Mouse (Mus musculus) lung, embryonic 14.5 days (tissue): ENCODE measurements around the gene Pxk. TPM values are rescaled to one million over a fixed set of nuclear protein-coding genes. Genes with fewer than 3 reads are reported as not detected.

Experiments
- ATAC-seq: fragments of 200-750 bp; cut with Nextera tagmentation; 2 replicates; pipeline ENCODE4 v1.8.0; 2017; ENCODE audit warnings: mild to moderate bottlenecking, moderate TSS enrichment, moderate library complexity; ENCODE audit not compliant: insufficient read depth
- DNase-seq: peaks from one replicate; pipeline ENCODE4 v3.0.0-alpha.2; 2015
- H3K27ac ChIP-seq: fragments of 300-500 bp; sonication (generic); 2 replicates; pipeline ENCODE4 v1.5.1; 2014; ENCODE audit warnings: low read depth, mild to moderate bottlenecking, moderate library complexity
- H3K27me3 ChIP-seq: fragments of 300-500 bp; sonication (generic); 2 replicates; pipeline ENCODE4 v1.6.1; 2014; ENCODE audit warnings: low read length, control low read depth; ENCODE audit not compliant: insufficient read depth
- H3K36me3 ChIP-seq: fragments of 300-500 bp; sonication (generic); 2 replicates; pipeline ENCODE4 v1.6.1; 2014; ENCODE audit warnings: control low read depth; ENCODE audit not compliant: insufficient read depth
- H3K4me1 ChIP-seq: fragments of 300-500 bp; sonication (generic); 2 replicates; pipeline ENCODE4 v1.6.1; 2014; ENCODE audit warnings: antibody characterized with exemption, control low read depth; ENCODE audit not compliant: insufficient read depth
- H3K4me2 ChIP-seq: fragments of 300-500 bp; sonication (generic); 2 replicates; pipeline ENCODE4 v1.6.1; 2014; ENCODE audit warnings: mild to moderate bottlenecking
- H3K4me3 ChIP-seq: fragments of 300-500 bp; sonication (generic); 2 replicates; pipeline ENCODE4 v1.5.1; 2014; ENCODE audit warnings: low read depth, low read length
- H3K9ac ChIP-seq: fragments of 300-500 bp; sonication (generic); 2 replicates; pipeline ENCODE4 v1.6.1; 2014
- H3K9me3 ChIP-seq: fragments of 300-500 bp; sonication (generic); 2 replicates; pipeline ENCODE4 v1.6.1; 2016; ENCODE audit warnings: low read depth, low read length, control low read depth
- CTCF ChIP-seq: IDR thresholded peaks from 2 replicates; pipeline ENCODE4 v1.5.1; 2016; ENCODE audit warnings: antibody characterized with exemption, low read depth
- WGBS: fragments of 180-500 bp; shearing (Covaris S2); extraction: QIAGEN DNeasy Blood & Tissue Kit; methylation state at CpG from one replicate; pipeline ENCODE4 v1.1.7; 2014; 5-methylcytosine and 5-hydroxymethylcytosine counted together
- polyA plus RNA-seq: library from polyadenylated mRNA; unstranded; fragments of >200 nt; fragmentation: Nextera tagmentation; extraction: Ambion mirVana; gene quantifications from 2 replicates; pipeline ENCODE4 v1.2.1, GENCODE M21; 2014

The Pxk gene
- polyA plus RNA-seq, 1 experiment from 2014 or later: 31.2 TPM

DNA sequence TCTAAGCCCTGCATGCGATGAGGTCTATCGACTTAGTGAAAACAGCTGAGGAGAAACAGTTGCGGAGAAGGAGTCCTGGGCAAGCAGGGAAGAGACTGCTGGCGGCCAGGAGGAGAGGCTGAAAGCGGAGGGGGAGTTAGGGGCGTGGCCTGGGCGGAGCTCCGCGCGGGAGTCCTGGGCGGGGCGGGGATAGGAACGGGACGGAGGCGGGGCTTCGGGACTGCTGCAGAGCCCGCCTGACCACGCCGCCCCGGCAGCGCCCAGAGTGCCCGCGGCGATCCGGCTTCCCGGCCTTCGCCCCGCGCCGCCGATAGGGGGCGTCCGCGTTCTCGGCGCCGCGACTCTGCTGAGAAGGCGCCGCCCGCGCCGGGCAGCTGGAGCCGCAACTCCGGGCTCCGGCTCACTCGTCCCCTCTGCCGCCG lies 115.8 kb downstream of the Pxk start, which contains the start of gene Kctd6:
TSS of gene Kctd6 (plus strand) at position 338 of the 422 bp plus-strand sequence.
- Histone ChIP-seq H3K4me3 (peak within 1 kb of the TSS; percentile 68), H3K9ac (peak within 1 kb of the TSS; percentile 88), H3K4me2 (peak within 1 kb of the TSS; percentile 91), H3K9me3 (no peaks in the 10 kb centered on the region), H3K36me3 (no peaks in the 10 kb centered on the region), H3K27me3 (no peaks in the 10 kb centered on the region), H3K4me1 (no peaks in the 10 kb centered on the region), H3K27ac (peak within 1 kb of the TSS; percentile 86; the same call in 1 of the 2 replicates)
- TF ChIP-seq CTCF: peak; percentile 45
- peak; percentile 97 for ATAC-seq
- under 1% methylated on average over 48 of the region's 49 CpGs for WGBS
- DNase-seq: peak; percentile 98

Other genes with a start within 250 kb of the Pxk start
- gene Gm45521, start 140.9 kb upstream of the Pxk start, polyA plus RNA-seq: not detected in 2 replicates
- 0.05 TPM in 1 of 2 replicates, not detected in the other for gene Dnase1l3, start 103.6 kb upstream of the Pxk start, polyA plus RNA-seq
- gene Abhd6, start 95.3 kb upstream of the Pxk start, polyA plus RNA-seq: 14.8 and 15.1 TPM in 2 replicates
- gene Rpp14, start 17.8 kb upstream of the Pxk start, polyA plus RNA-seq: 51.4 and 60.1 TPM in 2 replicates
- 166 and 173 TPM in 2 replicates for gene Pdhb, start 74.8 kb downstream of the Pxk start, polyA plus RNA-seq
- 15.6 and 16.6 TPM in 2 replicates for gene Kctd6, start 115.9 kb downstream of the Pxk start, polyA plus RNA-seq
- 0.47 and 0.78 TPM in 2 replicates for gene Acox2, start 161.1 kb downstream of the Pxk start, polyA plus RNA-seq
- gene Fam107a, start 219.8 kb downstream of the Pxk start, polyA plus RNA-seq: 0.38 and 0.58 TPM in 2 replicates